Mouse (Mus musculus): ENCODE data around the gene Srcin1. TPM values are rescaled to one million over a fixed set of nuclear protein-coding genes. Genes with fewer than 3 reads are reported as not detected.

Srcin1 gene
- polyA plus RNA-seq, 1 experiment, result not detected

DNA sequence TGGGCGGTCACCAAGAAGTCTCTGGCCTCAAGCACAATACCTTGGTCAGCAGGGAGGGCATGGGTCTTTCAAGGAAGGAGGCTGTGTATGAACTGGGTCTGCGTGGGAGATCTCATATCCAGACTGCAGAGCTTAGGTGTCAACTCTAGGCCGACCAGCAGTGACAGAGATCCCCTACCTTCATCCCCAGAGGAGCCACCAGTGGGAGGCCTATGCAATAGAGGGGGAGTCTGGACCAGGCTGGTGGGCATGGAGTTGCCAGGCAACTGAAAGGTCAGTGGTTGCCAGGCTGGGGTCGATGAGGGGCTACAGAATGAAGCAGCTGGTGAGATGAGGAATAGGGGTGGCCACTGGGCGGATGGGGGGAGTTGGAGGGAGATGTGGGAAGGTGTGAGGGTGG lies 36.4 kb downstream of the Srcin1 start:
- Histone ChIP-seq H3K4me1 (ENCODE audit: control insufficient read depth) (peaks cover 2% of the 10 kb centered on the region; the same call in 1 of the 2 replicates), H3K36me3 (ENCODE audit: control insufficient read depth) (no peaks in the 10 kb centered on the region), H3K4me3 (replicated peaks) (no peak overlapping the region), H3K9me3 (ENCODE audit: control insufficient read depth, low read length) (peaks cover 7% of the 10 kb centered on the region; the same call in 1 of the 2 replicates), H3K27me3 (ENCODE audit: control insufficient read depth) (peaks cover 85% of the 10 kb centered on the region)
- no peak for TF ChIP-seq GATA1 (IDR thresholded peaks at IDR 0.05; ENCODE audit: low read length)
- TF ChIP-seq TAL1 (IDR thresholded peaks at IDR 0.05; ENCODE audit: low read length), result no peak

DNA sequence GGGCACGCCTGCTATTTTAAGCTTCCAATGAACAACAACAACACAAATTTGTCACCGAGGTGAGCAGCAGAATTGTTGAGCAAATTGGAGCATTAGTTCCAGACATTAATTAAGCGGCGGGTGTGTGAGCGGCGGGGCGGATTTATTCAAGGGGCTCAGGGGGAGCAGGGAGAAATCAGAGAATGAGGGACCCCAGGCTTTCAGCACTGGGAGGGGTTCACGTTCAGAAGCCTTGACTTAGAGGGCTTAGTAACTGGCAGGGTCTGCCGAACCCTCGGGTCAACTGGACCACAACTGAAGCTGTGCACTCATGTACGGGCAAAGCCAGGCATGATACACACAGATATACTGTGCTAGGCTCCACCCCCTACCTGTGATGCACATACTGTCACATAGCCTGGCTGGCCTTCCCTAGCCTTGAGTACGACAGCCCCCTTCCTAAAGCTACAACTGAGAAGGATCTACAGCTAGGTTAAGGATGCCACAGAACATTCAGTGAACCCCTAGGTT lies 38.4 kb downstream of the Srcin1 start:
- Histone ChIP-seq H3K4me3 (replicated peaks) (no peak overlapping the region), H3K36me3 (ENCODE audit: control insufficient read depth) (no peaks in the 10 kb centered on the region), H3K4me1 (ENCODE audit: control insufficient read depth) (peaks cover 7% of the 10 kb centered on the region), H3K9me3 (ENCODE audit: control insufficient read depth, low read length) (peaks cover 8% of the 10 kb centered on the region; the same call in 1 of the 2 replicates), H3K27me3 (ENCODE audit: control insufficient read depth) (peaks cover 87% of the 10 kb centered on the region)
- TF ChIP-seq GATA1 (IDR thresholded peaks at IDR 0.05; ENCODE audit: low read length), result no peak
- TF ChIP-seq TAL1 (IDR thresholded peaks at IDR 0.05; ENCODE audit: low read length), result no peak

GRCm38 (mm10) chr11:97536835-97537579 lies 39.0 kb downstream of the Srcin1 start:
- peaks cover 88% of the 10 kb centered on the region for H3K27me3 ChIP-seq (ENCODE audit: control insufficient read depth)

GRCm38 (mm10) chr11:97536083-97536747 lies 39.8 kb downstream of the Srcin1 start:
- Histone ChIP-seq H3K27me3 (ENCODE audit: control insufficient read depth) (peaks cover 91% of the 10 kb centered on the region), H3K4me3 (replicated peaks) (no peak overlapping the region), H3K36me3 (ENCODE audit: control insufficient read depth) (no peaks in the 10 kb centered on the region), H3K9me3 (ENCODE audit: control insufficient read depth, low read length) (peaks cover 8% of the 10 kb centered on the region; the same call in 1 of the 2 replicates), H3K4me1 (ENCODE audit: control insufficient read depth) (peaks cover 21% of the 10 kb centered on the region)
- no peak for TF ChIP-seq TAL1 (IDR thresholded peaks at IDR 0.05; ENCODE audit: low read length)
- TF ChIP-seq GATA1 (IDR thresholded peaks at IDR 0.05; ENCODE audit: low read length), result no peak

More at GRCm38 (mm10) chr11:97536835-97537579, 39.0 kb downstream of the Srcin1 start:
- Histone ChIP-seq H3K4me3 (replicated peaks) (no peak overlapping the region), H3K36me3 (ENCODE audit: control insufficient read depth) (no peaks in the 10 kb centered on the region), H3K9me3 (ENCODE audit: control insufficient read depth, low read length) (peaks cover 8% of the 10 kb centered on the region; the same call in 1 of the 2 replicates), H3K4me1 (ENCODE audit: control insufficient read depth) (peaks cover 13% of the 10 kb centered on the region)
- TF ChIP-seq TAL1 (IDR thresholded peaks at IDR 0.05; ENCODE audit: low read length) (no peak), GATA1 (IDR thresholded peaks at IDR 0.05; ENCODE audit: low read length) (no peak)

GRCm38 (mm10) chr11:97535660-97536059 lies 40.3 kb downstream of the Srcin1 start:
- Histone ChIP-seq H3K9me3 (ENCODE audit: control insufficient read depth, low read length) (peaks cover 8% of the 10 kb centered on the region; the same call in 1 of the 2 replicates), H3K36me3 (ENCODE audit: control insufficient read depth) (no peaks in the 10 kb centered on the region), H3K27me3 (ENCODE audit: control insufficient read depth) (peaks cover 91% of the 10 kb centered on the region), H3K4me1 (ENCODE audit: control insufficient read depth) (peaks cover 22% of the 10 kb centered on the region), H3K4me3 (replicated peaks) (no peak overlapping the region)
- TF ChIP-seq GATA1 (IDR thresholded peaks at IDR 0.05; ENCODE audit: low read length) (no peak), TAL1 (IDR thresholded peaks at IDR 0.05; ENCODE audit: low read length) (no peak)

- peaks cover 8% of the 10 kb centered on the region; the same call in 1 of the 2 replicates for H3K9me3 ChIP-seq (ENCODE audit: control insufficient read depth, low read length)
- TF ChIP-seq TAL1 (IDR thresholded peaks at IDR 0.05; ENCODE audit: low read length), result no peak
- no peak for TF ChIP-seq GATA1 (IDR thresholded peaks at IDR 0.05; ENCODE audit: low read length)
- no peak overlapping the region for H3K4me3 ChIP-seq (replicated peaks)
- peaks cover 92% of the 10 kb centered on the region for H3K27me3 ChIP-seq (ENCODE audit: control insufficient read depth)
- H3K36me3 ChIP-seq (ENCODE audit: control insufficient read depth), result no peaks in the 10 kb centered on the region
- H3K4me1 ChIP-seq (ENCODE audit: control insufficient read depth), result peaks cover 22% of the 10 kb centered on the region
Observed at GRCm38 (mm10) chr11:97535308-97535630, 40.7 kb downstream of the Srcin1 start.

DNA sequence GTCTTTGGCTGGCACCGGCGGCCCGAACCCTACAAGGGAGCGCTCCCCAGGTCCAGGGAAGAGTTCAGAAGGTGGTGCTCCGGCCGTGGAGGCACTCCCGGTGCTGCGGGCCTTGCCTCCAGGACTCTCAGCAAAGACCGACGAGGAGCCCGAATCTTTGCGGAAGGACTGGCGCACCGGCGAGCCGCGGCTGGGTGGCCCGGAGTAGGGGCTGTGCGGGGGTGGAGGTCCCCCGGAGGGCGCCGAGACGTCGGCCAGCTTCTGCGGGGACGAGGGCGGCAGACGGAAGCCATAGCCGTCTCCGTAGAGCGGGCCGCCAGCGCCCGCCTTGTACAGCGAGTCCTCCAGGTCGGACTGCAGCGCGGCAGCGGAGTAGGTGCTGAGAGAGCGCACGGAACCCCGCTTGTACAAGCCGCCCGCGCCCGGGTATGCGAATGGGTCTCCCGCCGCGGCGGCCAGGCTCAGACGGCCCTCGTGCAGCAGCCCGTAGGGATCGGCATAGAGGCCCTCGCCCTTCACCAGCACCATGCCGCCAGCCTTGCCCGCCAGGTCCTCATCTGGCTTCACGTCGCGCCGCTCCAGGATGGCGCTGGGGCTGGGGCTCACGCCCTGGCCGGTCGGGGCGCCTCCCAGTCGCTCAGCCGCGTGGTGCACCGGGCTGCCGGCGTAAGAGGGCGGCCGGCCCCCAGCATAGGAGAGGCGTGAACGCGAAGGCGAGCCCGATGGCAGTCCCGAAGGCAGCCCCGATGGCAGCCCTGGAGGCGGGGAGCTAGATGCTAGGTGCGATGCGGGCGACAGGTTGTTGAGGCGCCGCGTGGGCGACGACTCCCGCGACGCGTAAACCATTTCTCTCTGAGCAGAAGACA lies 41.3 kb downstream of the Srcin1 start:
- H3K4me1 ChIP-seq (ENCODE audit: control insufficient read depth), result peaks cover 22% of the 10 kb centered on the region
- peaks cover 97% of the 10 kb centered on the region for H3K27me3 ChIP-seq (ENCODE audit: control insufficient read depth)

DNA sequence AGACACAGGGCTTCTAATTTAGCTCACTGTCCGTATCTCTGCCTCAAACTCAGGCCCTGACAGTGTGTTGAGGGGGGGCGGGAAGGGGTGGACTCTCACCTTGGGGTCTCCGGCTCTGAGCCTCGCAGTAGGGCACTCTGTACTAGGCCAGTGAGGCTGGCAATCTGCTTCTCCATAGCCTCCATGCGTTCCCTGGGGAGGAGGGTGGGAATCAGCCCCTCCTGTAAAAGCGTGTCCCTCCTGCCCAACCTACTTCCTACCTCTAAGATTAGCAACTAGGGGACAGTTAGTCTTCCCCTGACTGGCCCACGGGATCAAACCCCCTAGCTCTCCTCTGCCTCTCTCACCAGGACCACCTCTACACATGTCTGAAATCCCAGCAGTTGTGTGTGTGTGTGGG lies 42.3 kb downstream of the Srcin1 start:
- TF ChIP-seq GATA1 (IDR thresholded peaks at IDR 0.05; ENCODE audit: low read length) (no peak), TAL1 (IDR thresholded peaks at IDR 0.05; ENCODE audit: low read length) (no peak)
- Histone ChIP-seq H3K4me3 (replicated peaks) (no peak overlapping the region), H3K9me3 (ENCODE audit: control insufficient read depth, low read length) (peaks cover 8% of the 10 kb centered on the region; the same call in 1 of the 2 replicates), H3K36me3 (ENCODE audit: control insufficient read depth) (no peaks in the 10 kb centered on the region), H3K27me3 (ENCODE audit: control insufficient read depth) (peaks cover 95% of the 10 kb centered on the region), H3K4me1 (ENCODE audit: control insufficient read depth) (peaks cover 22% of the 10 kb centered on the region)

More for the DNA sequence above, 41.3 kb downstream of the Srcin1 start:
- TF ChIP-seq TAL1 (IDR thresholded peaks at IDR 0.05; ENCODE audit: low read length), result no peak
- no peak for TF ChIP-seq GATA1 (IDR thresholded peaks at IDR 0.05; ENCODE audit: low read length)
- H3K4me3 ChIP-seq (replicated peaks), result no peak overlapping the region
- H3K36me3 ChIP-seq (ENCODE audit: control insufficient read depth), result no peaks in the 10 kb centered on the region
- peaks cover 8% of the 10 kb centered on the region; the same call in 1 of the 2 replicates for H3K9me3 ChIP-seq (ENCODE audit: control insufficient read depth, low read length)

Data from erythroblast, embryonic 14.5 days (primary cell).